Mouse (Mus musculus): ENCODE measurements at regions not wholly inside any gene's neighbourhood (a gene's known extent, or its start where the extent isn't known, plus 50 kb on each side); places are given as distances from the start of the nearest gene placed in this dataset.

DNA sequence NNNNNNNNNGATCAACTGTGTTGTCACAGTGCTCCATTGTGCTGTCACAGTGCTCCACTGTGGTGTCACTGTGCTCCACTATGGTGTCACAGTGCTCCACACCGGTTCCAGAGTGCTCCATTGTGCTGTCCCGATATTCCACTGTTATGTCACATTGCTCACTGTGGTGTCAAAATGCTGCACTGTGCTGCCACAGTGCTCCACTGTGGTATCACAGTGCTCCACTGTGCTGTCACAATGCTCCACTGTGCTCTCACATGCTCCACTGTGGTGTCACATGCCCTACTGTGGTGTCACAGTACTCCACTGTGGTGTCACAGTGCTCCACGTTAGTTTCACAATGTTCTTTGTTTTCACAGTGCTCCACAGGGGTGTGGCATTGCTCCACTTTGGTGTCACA is 359.3 kb upstream of the Olfr161 start:
- no peak overlapping the region for H3K27ac ChIP-seq
- H3K36me3 ChIP-seq (replicated peaks), result no peaks in the 10 kb centered on the region
- H3K4me1 ChIP-seq, result no peaks in the 10 kb centered on the region
- no peak overlapping the region for H3K4me3 ChIP-seq
- WGBS, result 73% methylated on average over 3 of the region's 3 CpGs
- DNase-seq (ENCODE audit: extremely low spot score, low spot score), result no peak
- no peaks in the 10 kb centered on the region for H3K27me3 ChIP-seq (ENCODE audit: poor library complexity, severe bottlenecking)
- H3K9me3 ChIP-seq, result peaks cover 53% of the 10 kb centered on the region

DNA sequence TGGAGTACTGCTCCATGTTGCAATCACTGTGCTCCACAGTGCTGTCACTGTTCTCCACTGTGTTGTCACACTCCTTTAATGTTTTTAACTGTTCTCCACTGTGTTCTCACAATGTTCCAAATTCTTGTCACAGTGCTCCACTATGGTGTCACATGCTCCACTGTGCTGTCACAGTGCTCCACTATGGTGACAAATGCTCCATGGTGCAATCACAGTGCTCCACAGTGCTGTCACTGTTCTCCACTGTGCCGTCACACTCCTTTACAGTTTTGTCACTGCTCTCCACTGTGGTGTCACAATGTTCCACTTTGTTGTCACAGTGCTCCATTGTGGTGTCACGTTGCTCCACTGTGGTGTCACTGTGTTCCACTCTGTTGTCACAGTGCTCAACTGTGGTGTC is 358.2 kb upstream of the Olfr161 start:
- no peaks in the 10 kb centered on the region for H3K27me3 ChIP-seq (ENCODE audit: poor library complexity, severe bottlenecking)
- WGBS, result 51% methylated on average over 2 of the region's 2 CpGs
- H3K36me3 ChIP-seq (replicated peaks), result no peaks in the 10 kb centered on the region
- H3K27ac ChIP-seq, result no peak overlapping the region
- peaks cover 63% of the 10 kb centered on the region for H3K9me3 ChIP-seq
- DNase-seq (ENCODE audit: extremely low spot score, low spot score), result no peak
- H3K4me1 ChIP-seq, result no peaks in the 10 kb centered on the region
- no peak overlapping the region for H3K4me3 ChIP-seq

DNA sequence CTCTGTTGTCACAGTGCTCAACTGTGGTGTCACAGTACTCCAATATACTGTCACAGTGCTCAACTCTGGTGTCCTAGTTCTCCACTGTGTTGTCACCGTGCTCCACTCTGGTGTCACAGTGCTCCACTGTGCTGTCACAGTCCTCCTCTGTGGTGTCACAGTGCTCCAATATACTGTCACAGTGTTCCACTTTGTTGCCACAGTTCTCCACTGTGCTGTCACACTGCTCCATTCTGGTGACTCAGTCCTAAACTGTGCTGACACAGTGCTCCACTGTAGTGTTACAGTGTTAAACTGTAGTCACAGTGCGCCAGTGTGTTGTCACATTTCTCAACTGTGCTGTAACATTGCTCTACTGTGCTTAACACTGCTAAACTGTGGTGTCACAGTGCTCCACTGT is 356.8 kb upstream of the Olfr161 start:
- Histone ChIP-seq H3K4me3 (no peak overlapping the region), H3K9me3 (peaks cover 78% of the 10 kb centered on the region), H3K27ac (no peak overlapping the region), H3K36me3 (replicated peaks) (no peaks in the 10 kb centered on the region), H3K27me3 (ENCODE audit: poor library complexity, severe bottlenecking) (no peaks in the 10 kb centered on the region), H3K4me1 (no peaks in the 10 kb centered on the region)
- DNase-seq (ENCODE audit: extremely low spot score, low spot score), result no peak
- WGBS, result 60% methylated on average over 2 of the region's 2 CpGs

DNA sequence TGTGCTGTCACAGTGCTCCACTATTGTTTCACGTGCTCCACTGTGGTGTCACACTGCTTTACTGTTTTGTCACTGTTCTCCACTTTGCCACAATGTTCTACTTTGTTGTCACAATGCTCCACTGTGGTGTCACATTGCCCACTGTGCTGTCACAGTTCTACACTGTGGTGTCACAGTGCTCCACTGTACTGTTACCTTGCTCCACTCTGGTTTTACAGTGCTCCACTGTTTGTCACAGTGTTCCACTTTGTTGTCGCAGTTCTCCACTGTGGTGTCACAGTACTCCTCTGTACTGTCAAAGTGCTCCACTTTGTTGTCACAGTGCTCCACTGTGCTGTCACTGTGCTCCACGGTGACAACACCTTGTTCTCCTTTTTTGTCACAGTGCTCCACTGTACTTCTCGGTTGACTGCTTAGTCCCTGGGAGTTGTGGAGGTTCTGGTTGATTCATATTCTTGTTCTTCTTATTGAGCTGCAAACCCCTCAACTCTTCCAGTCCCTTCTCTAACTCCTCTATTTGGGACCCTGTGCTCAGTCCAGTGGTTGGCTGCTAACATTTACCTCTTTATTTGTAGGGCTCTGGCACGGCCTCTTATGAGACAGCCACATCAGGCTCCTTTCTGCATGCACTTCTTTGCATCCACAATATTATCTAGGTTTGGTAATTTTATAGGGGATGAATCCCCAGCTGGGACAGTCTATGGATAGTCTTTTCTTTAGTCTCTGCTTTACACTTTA is 349.7 kb upstream of the Olfr161 start:
- no peak for DNase-seq (ENCODE audit: extremely low spot score, low spot score)
- H3K27ac ChIP-seq, result no peak overlapping the region
- H3K36me3 ChIP-seq (replicated peaks), result no peaks in the 10 kb centered on the region
- H3K9me3 ChIP-seq, result peaks cover 95% of the 10 kb centered on the region
- WGBS, result 72% methylated on average over 5 of the region's 5 CpGs
- H3K4me1 ChIP-seq, result no peaks in the 10 kb centered on the region
- no peaks in the 10 kb centered on the region for H3K27me3 ChIP-seq (ENCODE audit: poor library complexity, severe bottlenecking)
- H3K4me3 ChIP-seq, result no peak overlapping the region

DNA sequence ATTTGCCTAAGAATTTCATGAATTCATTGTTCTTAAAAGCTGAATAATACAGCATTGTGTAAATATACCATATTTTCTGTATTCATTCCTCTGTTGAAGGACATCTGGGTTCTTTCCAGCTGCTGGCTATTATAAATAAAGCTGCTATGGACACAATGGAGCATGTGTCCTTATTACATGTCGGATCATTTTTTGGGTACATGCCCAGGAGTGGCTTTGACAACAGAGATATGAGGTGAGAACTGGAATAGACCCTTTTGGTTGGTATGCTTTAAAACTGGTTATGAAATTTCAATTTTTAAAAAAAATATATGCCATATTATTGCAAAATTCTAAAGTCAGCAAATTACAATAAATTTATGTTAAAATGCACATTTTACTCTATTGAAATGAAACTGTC is 348.9 kb upstream of the Olfr161 start:
- no peak overlapping the region for H3K4me3 ChIP-seq
- H3K9me3 ChIP-seq, result peaks cover 95% of the 10 kb centered on the region
- WGBS, result 70% methylated on average over 1 of the region's 1 CpGs
- no peak for DNase-seq (ENCODE audit: extremely low spot score, low spot score)
- no peak overlapping the region for H3K27ac ChIP-seq
- H3K27me3 ChIP-seq (ENCODE audit: poor library complexity, severe bottlenecking), result no peaks in the 10 kb centered on the region
- no peaks in the 10 kb centered on the region for H3K4me1 ChIP-seq
- H3K36me3 ChIP-seq (replicated peaks), result no peaks in the 10 kb centered on the region

DNA sequence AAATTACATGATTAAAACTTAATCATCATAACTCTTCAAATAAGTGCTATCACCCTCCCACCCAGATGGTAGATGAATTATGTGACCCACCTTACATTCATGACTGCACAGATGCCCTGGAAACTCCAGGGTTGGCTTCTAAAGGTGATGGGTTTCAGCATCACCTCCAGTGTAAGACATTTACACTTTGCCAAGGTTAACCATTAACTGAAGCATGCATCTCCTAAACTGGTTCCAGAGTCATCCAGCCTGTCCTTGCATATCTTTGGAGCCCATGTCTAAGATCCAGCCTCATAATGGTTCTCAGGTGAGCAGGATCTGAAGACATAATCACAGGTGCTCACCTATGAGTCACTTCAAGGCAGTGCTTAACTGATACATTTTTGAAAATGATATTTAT is 344.4 kb upstream of the Olfr161 start:
- Histone ChIP-seq H3K36me3 (replicated peaks) (no peaks in the 10 kb centered on the region), H3K4me1 (no peaks in the 10 kb centered on the region), H3K27me3 (ENCODE audit: poor library complexity, severe bottlenecking) (no peaks in the 10 kb centered on the region), H3K4me3 (no peak overlapping the region), H3K9me3 (peaks cover 82% of the 10 kb centered on the region), H3K27ac (no peak overlapping the region)
- DNase-seq (ENCODE audit: extremely low spot score, low spot score), result no peak

DNA sequence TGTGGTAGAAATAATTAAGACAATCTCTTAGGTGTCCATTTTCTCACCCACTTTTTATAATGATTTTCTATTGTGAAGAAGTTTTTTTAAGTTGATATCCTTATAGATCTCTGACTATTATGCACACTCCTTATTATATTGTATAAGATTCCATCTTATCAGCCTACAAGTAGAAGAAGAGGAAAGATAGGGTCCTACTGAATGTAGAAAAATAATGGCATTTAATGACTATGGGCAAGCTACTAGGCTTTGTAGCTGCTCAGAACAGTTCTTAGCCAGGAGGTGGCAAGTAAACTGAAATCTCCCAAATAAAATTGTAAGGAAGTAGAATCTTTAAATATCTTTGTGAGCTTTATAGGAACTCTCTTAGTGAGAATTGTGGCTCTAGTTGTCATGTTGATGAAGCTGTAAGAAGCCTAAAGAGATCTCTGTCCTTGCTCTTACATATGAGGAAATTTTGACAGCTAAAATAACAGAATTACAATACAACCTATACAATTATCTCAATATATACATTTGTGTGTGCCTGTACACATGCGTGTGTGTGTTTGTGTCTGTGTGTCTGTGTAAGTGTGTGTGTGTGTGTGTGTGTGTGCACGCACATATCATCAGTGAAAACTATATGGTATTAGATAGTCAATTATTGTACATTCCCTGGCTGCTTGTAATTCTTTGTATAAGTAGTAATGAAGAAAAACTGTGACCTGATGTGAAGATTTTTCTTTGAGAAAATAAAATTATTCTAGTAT is 343.7 kb upstream of the Olfr161 start:
- WGBS, result 43% methylated on average over 2 of the region's 2 CpGs
- peaks cover 82% of the 10 kb centered on the region for H3K9me3 ChIP-seq
- H3K27ac ChIP-seq, result no peak overlapping the region
- H3K27me3 ChIP-seq (ENCODE audit: poor library complexity, severe bottlenecking), result no peaks in the 10 kb centered on the region
- no peak for DNase-seq (ENCODE audit: extremely low spot score, low spot score)
- H3K4me3 ChIP-seq, result no peak overlapping the region
- no peaks in the 10 kb centered on the region for H3K4me1 ChIP-seq
- no peaks in the 10 kb centered on the region for H3K36me3 ChIP-seq (replicated peaks)

DNA sequence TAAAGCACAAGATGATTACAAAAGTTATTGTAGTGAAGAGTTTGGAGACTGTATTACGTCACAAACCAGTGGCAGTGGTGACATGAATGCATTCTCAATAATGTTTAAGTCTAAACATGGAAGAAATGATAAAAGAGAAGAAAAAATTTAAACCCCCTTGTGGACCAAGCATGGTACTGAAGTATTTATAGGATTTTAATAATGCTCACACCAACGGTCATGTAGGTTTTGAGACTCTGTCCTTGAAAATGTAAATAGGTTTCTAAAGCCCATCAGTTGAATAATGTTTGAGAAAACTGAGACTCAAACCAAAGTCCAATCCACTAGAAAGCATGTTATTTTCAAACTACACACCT is 343.1 kb upstream of the Olfr161 start:
- 56% methylated on average over 2 of the region's 2 CpGs for WGBS
- no peaks in the 10 kb centered on the region for H3K4me1 ChIP-seq

DNA sequence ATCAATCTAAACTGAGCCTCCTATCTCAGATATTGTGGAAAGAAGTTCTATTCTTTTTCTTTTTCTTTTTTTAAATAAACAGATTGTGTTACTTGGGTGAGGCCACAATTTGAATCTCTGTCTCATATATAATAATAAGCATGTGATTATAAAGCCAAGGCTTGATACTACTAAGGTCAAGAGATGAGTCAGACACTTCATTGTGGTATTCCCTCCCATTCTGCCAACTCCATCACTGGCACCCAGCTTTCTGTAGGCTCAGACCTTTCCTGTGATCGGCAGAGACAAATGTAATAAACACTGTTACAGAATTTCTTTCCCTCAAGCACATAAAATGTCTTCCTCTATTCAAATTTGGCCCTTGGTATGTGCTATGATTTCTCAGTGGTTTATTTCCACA is 337.0 kb upstream of the Olfr161 start:
- 44% methylated on average over 1 of the region's 1 CpGs for WGBS
- Histone ChIP-seq H3K27ac (no peak overlapping the region), H3K4me1 (no peaks in the 10 kb centered on the region), H3K4me3 (no peak overlapping the region), H3K27me3 (ENCODE audit: poor library complexity, severe bottlenecking) (no peaks in the 10 kb centered on the region), H3K36me3 (replicated peaks) (no peaks in the 10 kb centered on the region), H3K9me3 (peaks cover 84% of the 10 kb centered on the region)
- DNase-seq (ENCODE audit: extremely low spot score, low spot score), result no peak

More for the DNA sequence above, 343.1 kb upstream of the Olfr161 start:
- no peak overlapping the region for H3K27ac ChIP-seq
- H3K27me3 ChIP-seq (ENCODE audit: poor library complexity, severe bottlenecking), result no peaks in the 10 kb centered on the region
- no peak for DNase-seq (ENCODE audit: extremely low spot score, low spot score)
- no peaks in the 10 kb centered on the region for H3K36me3 ChIP-seq (replicated peaks)
- no peak overlapping the region for H3K4me3 ChIP-seq
- peaks cover 80% of the 10 kb centered on the region for H3K9me3 ChIP-seq

DNA sequence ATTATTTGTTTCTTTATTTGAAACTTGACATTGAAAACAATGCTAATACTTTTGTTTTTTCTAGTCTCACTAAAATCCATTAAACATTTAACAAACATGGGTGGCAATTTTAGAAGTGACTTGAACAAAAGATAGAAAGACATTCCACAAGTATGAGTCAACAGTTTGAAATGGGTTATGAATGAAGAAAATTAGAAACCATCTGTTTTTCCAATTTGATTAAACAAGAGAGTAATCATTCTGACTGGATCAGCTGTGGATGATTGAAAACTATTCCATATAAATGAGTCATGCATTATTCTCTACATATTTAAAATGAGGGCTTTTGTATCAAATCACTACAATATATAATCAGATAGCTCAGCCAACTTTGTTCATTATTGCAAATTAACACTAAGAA is 334.8 kb upstream of the Olfr161 start:
- Histone ChIP-seq H3K9me3 (peaks cover 86% of the 10 kb centered on the region), H3K27ac (no peak overlapping the region), H3K27me3 (ENCODE audit: poor library complexity, severe bottlenecking) (no peaks in the 10 kb centered on the region), H3K4me1 (no peaks in the 10 kb centered on the region), H3K4me3 (no peak overlapping the region), H3K36me3 (replicated peaks) (no peaks in the 10 kb centered on the region)
- no peak for DNase-seq (ENCODE audit: extremely low spot score, low spot score)

DNA sequence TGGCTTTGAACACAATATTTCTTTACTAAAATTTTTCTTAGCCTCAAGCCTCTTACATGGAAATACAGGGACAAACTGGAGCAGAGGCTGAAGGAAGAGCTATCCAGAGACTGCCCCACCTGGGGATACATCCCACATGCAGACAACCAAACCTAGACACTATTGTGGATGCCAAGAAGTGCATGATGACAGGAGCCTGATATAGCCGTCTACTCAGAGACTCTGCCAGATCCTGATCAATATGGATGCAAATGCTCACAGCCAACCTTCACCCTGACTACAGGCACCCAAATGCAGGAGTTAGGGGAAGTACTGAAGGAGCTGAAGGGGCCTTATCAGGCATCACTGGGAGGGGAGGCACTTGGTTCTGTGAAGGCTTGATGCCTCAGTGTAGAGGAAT is 325.5 kb upstream of the Olfr161 start:
- no peaks in the 10 kb centered on the region for H3K36me3 ChIP-seq (replicated peaks)
- H3K27ac ChIP-seq, result no peak overlapping the region
- H3K9me3 ChIP-seq, result peaks cover 89% of the 10 kb centered on the region
- no peak for DNase-seq (ENCODE audit: extremely low spot score, low spot score)
- no peak overlapping the region for H3K4me3 ChIP-seq
- 86% methylated on average over 1 of the region's 1 CpGs for WGBS
- no peaks in the 10 kb centered on the region for H3K27me3 ChIP-seq (ENCODE audit: poor library complexity, severe bottlenecking)
- no peaks in the 10 kb centered on the region for H3K4me1 ChIP-seq

DNA sequence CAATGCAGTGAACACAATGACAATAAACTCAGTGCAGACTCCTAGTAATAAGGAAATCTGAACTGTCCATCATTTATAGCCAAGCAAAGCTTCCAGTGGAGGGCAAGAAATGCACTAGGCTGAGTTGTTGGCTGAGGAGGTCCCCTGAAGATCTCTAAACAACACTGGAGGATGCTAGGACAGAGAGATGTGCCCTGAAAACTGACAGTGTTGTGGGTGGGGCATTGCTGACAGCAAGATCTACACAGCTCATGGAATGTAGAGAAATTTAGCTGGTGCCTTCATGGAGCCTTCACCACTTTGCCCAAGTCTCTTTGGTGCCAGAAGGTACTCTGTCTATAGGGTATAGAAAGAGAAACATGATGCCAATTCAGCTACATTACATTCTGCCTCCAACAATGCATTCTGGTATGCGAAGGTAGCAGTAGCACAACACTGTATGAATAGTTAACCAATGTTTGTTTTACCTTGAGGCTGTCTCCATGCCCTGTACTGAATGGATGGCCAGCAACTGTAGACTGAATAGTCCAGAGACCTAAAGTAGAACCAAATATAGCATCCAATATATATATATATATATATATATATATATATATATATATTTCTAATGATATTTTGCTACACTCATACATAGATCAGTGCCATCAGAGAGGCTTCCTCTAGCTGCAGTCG is 318.9 kb upstream of the Olfr161 start:
- Histone ChIP-seq H3K27me3 (ENCODE audit: poor library complexity, severe bottlenecking) (no peaks in the 10 kb centered on the region), H3K4me3 (no peak overlapping the region), H3K36me3 (replicated peaks) (no peaks in the 10 kb centered on the region), H3K27ac (no peak overlapping the region), H3K9me3 (peaks cover 91% of the 10 kb centered on the region), H3K4me1 (no peaks in the 10 kb centered on the region)
- no peak for DNase-seq (ENCODE audit: extremely low spot score, low spot score)
- 61% methylated on average over 2 of the region's 2 CpGs for WGBS

DNA sequence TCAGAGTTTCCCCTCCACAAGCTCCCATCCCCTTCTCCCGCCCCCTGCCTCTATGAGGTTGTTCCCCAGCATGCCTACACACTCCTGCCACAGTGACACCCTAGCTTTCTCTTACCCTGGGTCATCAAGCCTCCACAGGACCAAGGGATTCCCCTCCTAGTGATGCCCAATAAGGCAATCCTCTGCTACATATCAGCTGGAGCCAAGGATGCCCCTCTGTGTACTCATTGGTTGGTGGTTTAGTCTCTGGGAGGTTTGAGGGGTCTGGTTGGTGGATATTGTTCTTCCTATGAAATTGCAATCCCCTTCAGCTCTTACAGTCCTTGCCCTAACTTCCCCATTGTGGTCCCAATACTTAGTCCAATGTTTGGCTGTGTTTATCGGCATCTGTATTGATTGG is 317.4 kb upstream of the Olfr161 start:
- no peak for DNase-seq (ENCODE audit: extremely low spot score, low spot score)
- Histone ChIP-seq H3K36me3 (replicated peaks) (no peaks in the 10 kb centered on the region), H3K27ac (no peak overlapping the region), H3K9me3 (peaks cover 90% of the 10 kb centered on the region), H3K27me3 (ENCODE audit: poor library complexity, severe bottlenecking) (no peaks in the 10 kb centered on the region), H3K4me1 (no peaks in the 10 kb centered on the region), H3K4me3 (no peak overlapping the region)
- 76% methylated on average over 2 of the region's 2 CpGs for WGBS
